Mouse (Mus musculus) brain, embryonic 14.5 days (tissue): Measurements from ENCODE around the gene Hpgd.

ENCODE experiments used
- CTCF ChIP-seq: fragments of 200-500 bp; IDR thresholded peaks from 2 replicates; pipeline ENCODE4 v1.5.1; 2012; ENCODE audit warnings: inconsistent platforms, mild to moderate bottlenecking, moderate library complexity, borderline replicate concordance; ENCODE audit not compliant: insufficient read depth, insufficient read length; ENCODE audit errors: extremely low read depth
- POLR2A ChIP-seq: fragments of 200-500 bp; IDR thresholded peaks from 2 replicates; pipeline ENCODE4 v1.6.1; 2012; ENCODE audit warnings: mild to moderate bottlenecking, inconsistent platforms, borderline replicate concordance; ENCODE audit not compliant: poor library complexity, insufficient read depth, insufficient read length, severe bottlenecking; ENCODE audit errors: extremely low read depth

- TF ChIP-seq POLR2A (no peak), CTCF (no peak)
Measured at GRCm38 (mm10) chr8:56299421-56299820, 5.0 kb downstream of the Hpgd start.
